8 mouse cellular contexts compared by ENCODE assay signal in genomic region chr11:60084589-60084988, GRCm38 (mm10). TPM values are rescaled to one million over a fixed set of nuclear protein-coding genes. Genes with fewer than 3 reads are reported as not detected.
DNase-seq lines count a peak whose midpoint lies in the region; ATAC-seq and TF ChIP-seq lines count a peak whose summit lies in the region.

No protein-coding gene starts in this region.

- H3K4me2 ChIP-seq in intestine, postnatal 0 days (replicated peaks; ENCODE audit: low read depth), result no peak overlapping the region
- H3K4me2 ChIP-seq in intestine, embryonic 15.5 days (replicated peaks), result no peak overlapping the region

- no peak for ATAC-seq in intestine, postnatal 0 days
- no peak for ATAC-seq in intestine, embryonic 15.5 days

- H3K4me3 ChIP-seq in intestine, postnatal 0 days (ENCODE audit: low read depth, low read length), result no peak overlapping the region
- H3K4me3 ChIP-seq in intestine, embryonic 15.5 days (replicated peaks), result no peak overlapping the region
- no peak overlapping the region for H3K4me3 ChIP-seq in small intestine, adult 2 months (ENCODE audit: low read depth, low read length)

- H3K27me3 ChIP-seq in intestine, postnatal 0 days (replicated peaks; ENCODE audit: control insufficient read depth, insufficient read depth, low read length), result no peaks in the 10 kb centered on the region
- H3K27me3 ChIP-seq in intestine, embryonic 15.5 days (replicated peaks), result no peaks in the 10 kb centered on the region
- H3K27me3 ChIP-seq in small intestine, adult 2 months (ENCODE audit: control insufficient read depth, insufficient read depth, low read length), result no peaks in the 10 kb centered on the region

- no peaks in the 10 kb centered on the region for H3K4me1 ChIP-seq in intestine, postnatal 0 days (replicated peaks; ENCODE audit: control insufficient read depth, insufficient read depth, low read length)
- H3K4me1 ChIP-seq in intestine, embryonic 15.5 days (replicated peaks), result no peaks in the 10 kb centered on the region
- H3K4me1 ChIP-seq in small intestine, adult 2 months (ENCODE audit: control insufficient read depth, insufficient read depth, insufficient read length, low read length), result no peaks in the 10 kb centered on the region

- intact Hi-C loops in left cerebral cortex, postnatal 36 days (cut with DNase I), result no loop called here

- DNase-seq in ES-CJ7 (ENCODE audit: low read depth, low spot score), result peak; percentile 76
- peak; percentile 52 to 71 for DNase-seq in adrenal gland, postnatal 36 days
- peak; percentile 50 to 73 for DNase-seq in kidney, postnatal 25 days
- no peak for DNase-seq in layer of hippocampus, postnatal 14 days (ENCODE audit: low spot score in 2 of 2)
- DNase-seq in left cerebral cortex, postnatal 36 days (ENCODE audit: low spot score in 2 of 2), result no peak

- peak; percentile 83 for TF ChIP-seq CTCF in intestine, postnatal 0 days (IDR thresholded peaks at IDR 0.05; ENCODE audit: low read depth)
- TF ChIP-seq CTCF in small intestine, adult 2 months (IDR thresholded peaks at IDR 0.05; ENCODE audit: extremely low read depth, insufficient read length, insufficient replicate concordance, low read depth, low read length), result peak; percentile 69; the same call in 1 of the 2 replicates

- no peak overlapping the region for H3K9ac ChIP-seq in intestine, postnatal 0 days (ENCODE audit: low read depth, low read length)
- no peak overlapping the region for H3K9ac ChIP-seq in intestine, embryonic 15.5 days

- no peak overlapping the region for H3K27ac ChIP-seq in intestine, postnatal 0 days (ENCODE audit: low read depth, low read length)
- H3K27ac ChIP-seq in intestine, embryonic 15.5 days, result no peak overlapping the region
- no peak overlapping the region for H3K27ac ChIP-seq in small intestine, adult 2 months (ENCODE audit: insufficient read depth, low read depth, low read length)

- 45% methylated on average over 2 of the region's 2 CpGs for WGBS in intestine, postnatal 0 days
- 45% methylated on average over 2 of the region's 2 CpGs for WGBS in intestine, embryonic 15.5 days
- WGBS in small intestine, adult 2 months, result 22% methylated on average over 2 of the region's 2 CpGs

- no peaks in the 10 kb centered on the region for H3K36me3 ChIP-seq in intestine, postnatal 0 days (ENCODE audit: control insufficient read depth, insufficient read depth)
- H3K36me3 ChIP-seq in intestine, embryonic 15.5 days, result no peaks in the 10 kb centered on the region
- no peaks in the 10 kb centered on the region for H3K36me3 ChIP-seq in small intestine, adult 2 months (ENCODE audit: control insufficient read depth, insufficient read depth, low read length)

- TF ChIP-seq POLR2A in small intestine, adult 2 months (IDR thresholded peaks at IDR 0.05; ENCODE audit: low read depth, low read length), result no peak

- no peaks in the 10 kb centered on the region for H3K9me3 ChIP-seq in intestine, postnatal 0 days (ENCODE audit: control insufficient read depth)
- no peaks in the 10 kb centered on the region for H3K9me3 ChIP-seq in intestine, embryonic 15.5 days

RNA-seq across cellular contexts. Expression of gene Rai1, which starts 20.2 kb away (rescaled TPM):
- 10.1 and 10.6 TPM in 2 replicates for polyA plus RNA-seq in intestine, postnatal 0 days (2015; fragmentation: Nextera tagmentation; extraction: Ambion mirVana)
- 18.2 and 18.5 TPM in 2 replicates for polyA plus RNA-seq in intestine, embryonic 15.5 days (2015; fragmentation: Nextera tagmentation; extraction: Ambion mirVana)
- 10 to 100 TPM; 43.9 to 46.7 TPM for total RNA-seq in adrenal gland, postnatal 36 days (2021)
- polyA plus RNA-seq in small intestine, adult 2 months (2012; rRNA removed), result 17.6 and 24.3 TPM in 2 replicates
- total RNA-seq in layer of hippocampus, postnatal 14 days (2021), result 10 to 100 TPM; 63.2 to 69.2 TPM
- 10 to 100 TPM; 57.3 to 73.4 TPM for total RNA-seq in left cerebral cortex, postnatal 36 days (2021)

RNA-seq across cellular contexts. Expression of gene Pemt, which starts 38.3 kb away (rescaled TPM):
- 4.2 and 5.0 TPM in 2 replicates for polyA plus RNA-seq in intestine, postnatal 0 days (2015; fragmentation: Nextera tagmentation; extraction: Ambion mirVana)
- polyA plus RNA-seq in intestine, embryonic 15.5 days (2015; fragmentation: Nextera tagmentation; extraction: Ambion mirVana), result 8.2 and 8.8 TPM in 2 replicates
- 1 to 10 TPM; 7.0 to 8.4 TPM for total RNA-seq in adrenal gland, postnatal 36 days (2021)
- 2.9 and 3.6 TPM in 2 replicates for polyA plus RNA-seq in small intestine, adult 2 months (2012; rRNA removed)
- 1 to 10 TPM; 5.3 to 6.3 TPM for total RNA-seq in layer of hippocampus, postnatal 14 days (2021)
- total RNA-seq in left cerebral cortex, postnatal 36 days (2021), result 1 to 10 TPM; 2.9 to 6.3 TPM

Comparison
In these comparisons a context has a peak if more than half of its experiments do, and no peak if none do; other contexts are left out.
1. DNase-seq: peak in ES-CJ7 (single experiment), adrenal gland, postnatal 36 days (2 of 2) and kidney, postnatal 25 days (2 of 2); none in layer of hippocampus, postnatal 14 days (0 of 2) and left cerebral cortex, postnatal 36 days (0 of 2).